Mouse (Mus musculus): ENCODE data around the gene Sgpl1. TPM values are rescaled to one million over a fixed set of nuclear protein-coding genes. Genes with fewer than 3 reads are reported as not detected.

The Sgpl1 gene
- polyA plus RNA-seq, 1 experiment from 2014 or later = 63.6 TPM

DNA sequence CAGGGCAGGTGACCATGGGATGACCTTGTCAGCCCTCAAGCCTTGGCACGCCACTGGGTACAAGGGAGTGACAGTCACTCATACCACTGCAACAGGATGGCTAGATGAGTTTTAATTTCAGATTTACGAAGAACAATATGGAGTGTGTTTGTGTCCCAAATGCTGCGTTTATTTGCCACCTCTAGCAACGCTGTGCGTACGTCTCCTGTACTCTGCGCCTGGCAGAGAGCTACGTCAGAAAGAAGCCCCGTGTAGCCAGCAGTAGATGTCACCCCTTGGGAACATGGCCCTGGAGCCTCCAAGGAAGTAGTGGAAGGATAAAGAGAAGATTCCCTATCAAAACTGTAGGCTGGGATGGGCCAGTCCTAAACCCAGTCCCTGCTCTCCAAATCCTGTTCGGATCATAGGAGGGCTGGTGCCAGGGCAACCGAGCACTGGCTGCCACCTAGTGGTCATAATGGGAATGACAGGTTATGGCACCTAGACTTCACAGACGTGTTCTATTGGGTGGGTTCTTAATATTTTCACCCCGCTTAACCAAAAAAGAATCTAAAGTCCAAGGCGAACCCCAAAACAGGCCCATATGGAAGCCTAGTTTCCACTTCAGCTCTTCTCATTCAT lies 95.4 kb downstream of the Sgpl1 start:
- ATAC-seq (replicated peaks) = peak; percentile 80
- Histone ChIP-seq H3K4me2 (replicated peaks) (no peak overlapping the region), H3K4me3 (no peak overlapping the region), H3K9ac (replicated peaks) (no peak overlapping the region), H3K4me1 (no peaks in the 10 kb centered on the region), H3K9me3 (0 out of 2 replicates have a peak, but pooled peaks cover 6% of the 10 kb centered on the region), H3K36me3 (no peaks in the 10 kb centered on the region), H3K27me3 (no peaks in the 10 kb centered on the region), H3K27ac (replicated peaks) (no peak overlapping the region)
- 57% methylated on average over 14 of the region's 14 CpGs for WGBS

Small RNAs within 50 kb of the gene (microRNA-seq; reads per million reads assigned to microRNA genes)
- gene Gm44308 = not detected

Other genes starting within 250 kb of the Sgpl1 start
- gene Pcbd1, start 58.4 kb downstream of the Sgpl1 start, polyA plus RNA-seq (2015; fragmentation: Nextera tagmentation; extraction: Ambion mirVana) = 15.8 and 16.5 TPM in 2 replicates
- gene Tbata, start 24.3 kb upstream of the Sgpl1 start, polyA plus RNA-seq (2015; fragmentation: Nextera tagmentation; extraction: Ambion mirVana) = 1.3 and 3.2 TPM in 2 replicates
- gene Adamts14, start 125.7 kb upstream of the Sgpl1 start, polyA plus RNA-seq (2015; fragmentation: Nextera tagmentation; extraction: Ambion mirVana) = 0.13 and 0.20 TPM in 2 replicates
- not detected in 2 replicates for gene Prf1, start 150.1 kb upstream of the Sgpl1 start, polyA plus RNA-seq (2015; fragmentation: Nextera tagmentation; extraction: Ambion mirVana)
- 16.5 and 17.0 TPM in 2 replicates for gene Pald1, start 235.8 kb upstream of the Sgpl1 start, polyA plus RNA-seq (2015; fragmentation: Nextera tagmentation; extraction: Ambion mirVana)